Mouse (Mus musculus) ES-Bruce4 (cell line): ENCODE data around the gene Tbce.

Source experiments
- CTCF ChIP-seq: IDR thresholded peaks from one replicate; pipeline ENCODE4 v1.8.1; 2011; ENCODE audit warnings: low read depth, low read length
- EP300 ChIP-seq: IDR thresholded peaks from 2 replicates; pipeline ENCODE4 v1.6.1; 2011; ENCODE audit warnings: low read depth, low read length; ENCODE audit not compliant: insufficient read depth
- POLR2A ChIP-seq: IDR thresholded peaks from one replicate; pipeline ENCODE4 v1.8.1; 2011; ENCODE audit warnings: low read length; ENCODE audit not compliant: insufficient read depth

GRCm38 (mm10) chr13:14014540-14014939 lies 24.9 kb downstream of the Tbce start:
- TF ChIP-seq CTCF, result no peak
- no peak for TF ChIP-seq POLR2A
- no peak for TF ChIP-seq EP300
